Mouse (Mus musculus): ENCODE measurements around the gene Slc25a34.

GRCm38 (mm10) chr4:141601148-141601862 lies 22.3 kb downstream of the Slc25a34 start:
- TF ChIP-seq CTCF (IDR thresholded peaks at IDR 0.05; ENCODE audit: low read depth) (peak; percentile 28), EP300 (IDR thresholded peaks at IDR 0.05; ENCODE audit: low read depth) (no peak)

Measured in heart, postnatal 0 days (tissue).